Mouse (Mus musculus): ENCODE measurements around the gene Acap1.

The Acap1 gene

DNA sequence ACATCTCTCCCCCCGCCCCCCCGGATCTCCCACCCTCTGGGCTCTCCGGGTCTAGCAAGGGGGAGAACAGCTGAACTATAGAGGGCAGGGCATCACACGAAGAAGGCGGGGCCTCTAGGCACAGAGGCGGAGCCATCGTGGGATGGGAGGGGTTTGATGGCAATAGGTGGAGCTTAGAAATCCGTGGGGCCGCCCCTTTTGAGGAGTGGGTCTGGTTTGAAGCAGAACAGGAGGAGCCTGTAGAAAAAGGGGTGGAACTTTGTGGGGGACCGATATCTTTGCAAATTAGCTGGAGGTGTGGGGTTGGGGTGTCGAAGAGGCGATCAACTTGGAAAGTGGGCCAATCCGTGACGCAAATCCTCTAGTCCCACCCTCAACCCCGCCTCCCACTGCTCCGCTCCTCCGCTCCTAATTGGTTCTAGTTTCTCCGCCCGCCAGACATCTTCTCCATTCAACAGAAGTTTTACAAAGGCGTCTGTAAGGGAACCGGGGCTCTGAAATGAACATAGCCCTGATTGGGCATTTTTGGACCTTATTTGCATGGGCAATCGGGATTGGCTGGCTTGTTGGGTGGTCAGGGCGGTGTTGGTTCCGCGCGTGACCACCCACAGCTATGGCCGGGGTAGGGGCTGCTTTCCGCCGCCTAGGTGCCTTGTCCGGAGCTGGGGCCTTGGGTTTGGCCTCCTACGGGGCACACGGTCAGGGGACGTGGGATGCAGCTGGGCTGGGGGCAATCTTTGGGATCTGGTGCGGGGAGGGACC lies 57.2 kb downstream of the Acap1 start, which contains the start of gene Tmem256:
Tmem256 (plus strand) TSS at position 563 of the 762 bp plus-strand sequence.
- DNase-seq (ENCODE audit: low read depth, low spot score) = peak; percentile 99

DNA sequence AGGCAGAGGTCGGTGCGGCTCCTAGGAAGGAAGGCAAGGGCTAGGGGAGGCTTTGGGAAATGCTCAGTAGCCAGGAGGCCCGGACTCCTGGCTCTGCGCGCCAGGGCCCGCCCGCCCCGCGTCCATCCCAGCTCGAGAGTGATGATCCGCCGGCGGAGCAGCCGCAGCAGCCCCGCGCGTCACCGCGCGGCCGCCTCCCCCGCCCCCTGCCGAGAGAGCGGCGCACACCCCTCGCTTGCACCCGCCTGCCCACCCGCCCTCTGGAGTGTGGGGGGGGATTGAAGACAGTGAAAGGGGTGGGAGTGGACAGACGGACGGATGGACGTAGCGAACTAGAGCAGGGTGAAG lies 57.8 kb downstream of the Acap1 start, which contains the start of gene Nlgn2:
Nlgn2 (minus strand) TSS at position 181 of the 348 bp plus-strand sequence.
- no peak for DNase-seq (ENCODE audit: low read depth, low spot score)

DNA sequence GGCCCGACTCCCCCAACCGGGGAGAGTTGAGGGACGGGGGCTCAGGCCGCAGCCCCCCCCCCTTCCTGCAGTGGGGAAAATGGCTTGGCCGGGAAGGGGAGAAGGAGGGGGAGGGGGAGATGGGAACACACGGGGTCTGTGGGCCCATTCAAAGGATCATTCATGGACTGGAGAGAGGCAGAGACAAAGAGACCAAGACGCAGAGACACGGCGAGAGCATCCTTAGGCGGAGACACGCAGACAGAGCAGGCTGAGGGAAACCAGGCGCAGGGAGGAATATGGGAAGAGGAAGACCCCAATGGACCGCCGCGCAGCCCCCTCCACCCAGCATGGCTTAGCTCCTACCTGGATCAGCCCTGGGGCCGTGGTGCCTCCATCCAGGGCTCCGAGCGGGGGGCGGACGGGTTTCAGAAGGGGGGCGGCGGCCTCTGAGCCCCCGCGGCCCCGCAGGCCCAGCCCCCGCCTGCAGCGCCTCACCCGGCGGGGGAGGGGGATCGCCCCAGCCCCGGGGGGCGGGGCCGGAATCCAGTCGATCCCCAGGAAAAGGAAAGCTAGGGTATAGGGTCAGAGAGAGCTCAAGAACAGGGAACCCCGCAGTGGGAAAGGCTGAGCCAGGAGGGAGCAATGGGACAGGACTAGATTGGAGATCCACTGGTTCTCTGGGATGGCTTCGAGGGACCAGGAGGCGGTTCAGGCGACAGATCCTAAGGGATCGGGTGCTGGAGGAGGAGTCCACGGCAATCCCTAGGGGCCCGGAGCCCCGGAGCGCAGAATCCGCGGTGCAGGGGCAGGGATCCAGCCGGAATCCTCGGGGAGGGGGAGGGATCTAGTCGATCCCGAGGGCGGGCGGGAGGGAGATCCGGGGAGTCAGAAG lies 58.4 kb downstream of the Acap1 start:
- DNase-seq (ENCODE audit: low read depth, low spot score) = no peak

DNA sequence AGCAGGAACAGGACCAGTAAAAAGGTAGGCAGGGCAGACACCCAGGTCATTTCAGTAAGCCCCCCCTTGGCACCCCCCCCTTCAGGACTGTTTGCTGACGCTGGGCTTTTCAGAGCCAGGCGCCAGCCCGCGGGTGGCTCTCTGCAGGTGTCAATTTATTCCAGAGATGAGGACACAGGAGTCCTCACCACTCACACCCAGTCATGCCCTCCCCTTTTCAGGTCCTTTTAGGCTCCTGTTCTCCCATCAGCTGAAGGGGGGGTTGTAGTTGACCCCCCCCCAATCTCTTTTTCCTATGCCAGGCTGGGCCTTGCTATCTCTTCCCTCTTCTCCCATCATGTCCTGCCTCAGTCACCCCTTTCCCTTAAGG lies 59.4 kb downstream of the Acap1 start:
- no peak for DNase-seq (ENCODE audit: low read depth, low spot score)

DNA sequence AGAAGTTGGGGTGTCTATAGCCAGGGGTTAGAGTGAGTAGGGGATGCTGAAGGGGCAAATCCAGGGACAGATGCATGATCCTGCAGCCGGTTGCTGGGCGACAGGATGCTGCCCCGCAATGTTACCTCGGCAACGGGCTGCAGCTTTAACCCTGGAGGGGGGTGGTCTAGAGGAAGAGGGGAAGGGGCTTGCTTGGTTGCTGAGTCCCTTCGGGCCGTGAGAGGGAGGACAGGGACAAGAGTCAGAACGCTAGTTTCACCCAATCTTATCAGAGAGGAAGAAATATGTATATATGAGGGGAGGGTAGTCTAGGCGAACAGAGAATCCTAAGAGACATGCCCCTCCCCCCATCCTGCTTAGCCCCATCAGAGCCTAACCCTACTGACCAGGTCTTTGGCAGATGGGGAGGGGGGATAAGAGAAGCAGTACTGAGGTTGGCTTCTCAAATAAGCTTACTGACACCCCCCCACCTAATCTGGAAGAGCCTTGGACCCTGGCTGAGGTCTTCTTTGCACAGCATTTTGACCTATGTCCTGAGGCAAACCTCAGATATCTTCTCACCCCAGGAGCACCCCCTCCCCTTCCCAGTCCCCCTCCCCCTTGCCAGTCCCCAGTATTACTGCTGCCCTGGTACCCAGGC lies 59.9 kb downstream of the Acap1 start:
- DNase-seq (ENCODE audit: low read depth, low spot score) = no peak

DNA sequence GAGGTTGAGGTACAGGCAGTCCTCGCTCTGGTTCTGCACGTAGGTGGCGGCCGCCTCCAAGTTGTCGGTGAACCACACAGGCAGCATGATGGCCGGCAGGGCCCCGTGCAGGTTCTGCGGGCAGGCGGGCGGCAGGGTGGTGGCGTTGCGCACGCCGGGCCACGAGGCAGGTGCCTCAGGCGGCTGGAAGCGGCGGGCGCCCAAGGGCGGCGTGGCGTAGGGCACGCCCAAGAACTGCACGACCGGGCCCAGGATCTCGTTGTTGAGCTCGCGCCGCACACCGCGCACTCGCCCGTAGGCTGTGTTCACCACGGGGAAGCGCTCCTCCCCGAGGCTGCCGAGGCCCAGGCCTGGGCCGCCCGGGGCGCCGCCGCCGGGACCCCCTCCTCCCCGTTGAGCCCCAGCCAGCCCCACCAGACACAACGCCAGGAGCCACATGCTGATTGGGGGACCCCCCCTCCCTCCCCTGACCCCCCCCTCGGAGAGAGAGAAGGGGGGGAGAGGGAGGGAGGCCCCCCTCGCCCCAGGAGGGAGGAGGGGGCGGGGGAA lies 61.3 kb downstream of the Acap1 start:
- DNase-seq (ENCODE audit: low read depth, low spot score) = no peak

DNA sequence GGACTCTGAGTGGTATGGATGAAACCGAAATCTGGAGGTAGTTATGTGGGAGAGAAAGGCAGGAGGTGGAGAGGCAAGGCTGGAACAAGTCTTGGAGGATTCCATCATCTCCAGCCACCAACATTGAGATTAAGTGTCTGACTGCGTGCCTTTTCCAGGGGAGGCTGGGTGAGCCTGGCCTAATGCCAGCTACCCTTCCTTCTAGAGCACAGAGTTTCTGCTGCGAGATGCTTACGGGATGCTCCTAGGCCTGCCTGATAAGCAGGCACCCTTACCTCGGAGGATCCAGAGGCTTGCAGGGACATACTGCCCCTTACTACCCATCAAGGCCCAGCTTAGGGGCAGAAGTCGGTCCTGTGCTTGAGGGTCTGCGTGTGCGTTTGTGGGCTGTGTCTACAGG lies 61.8 kb downstream of the Acap1 start:
- no peak for DNase-seq (ENCODE audit: low read depth, low spot score)

All from brain, embryonic 18.5 days (tissue).